Mouse (Mus musculus) spleen, adult 2 months (tissue): Measurements from ENCODE around the gene Vwa8. TPM values are rescaled to one million over a fixed set of nuclear protein-coding genes. Genes with fewer than 3 reads are reported as not detected.

Source experiments
- DNase-seq, 2 experiments: peaks; one replicate each; pipeline versions ENCODE4 v3.0.0 to v3.0.0-alpha.2; 2012 to 2021; ENCODE audit warnings: low spot score in 2 of 2, low read depth in 1 of 2
- H3K27ac ChIP-seq: fragments of 200-500 bp; 2 replicates; pipeline ENCODE4 v1.5.1; 2012; ENCODE audit warnings: low read length, inconsistent platforms; ENCODE audit not compliant: insufficient read depth
- H3K27me3 ChIP-seq: fragments of 200-500 bp; 2 replicates; pipeline ENCODE4 v1.6.1; 2012; ENCODE audit warnings: mild to moderate bottlenecking, moderate library complexity, low read length, inconsistent platforms; ENCODE audit not compliant: control insufficient read depth, insufficient read depth
- H3K36me3 ChIP-seq: fragments of 200-500 bp; 2 replicates; pipeline ENCODE4 v1.6.1; 2012; ENCODE audit warnings: mild to moderate bottlenecking, low read length, inconsistent platforms; ENCODE audit not compliant: control insufficient read depth, insufficient read depth
- H3K4me1 ChIP-seq: fragments of 200-500 bp; 2 replicates; pipeline ENCODE4 v1.6.1; 2011; ENCODE audit warnings: inconsistent platforms; ENCODE audit not compliant: control insufficient read depth, insufficient read depth, insufficient read length
- H3K4me3 ChIP-seq: fragments of 200-500 bp; 2 replicates; pipeline ENCODE4 v1.5.1; 2011; ENCODE audit warnings: mild to moderate bottlenecking, inconsistent platforms; ENCODE audit not compliant: insufficient read depth, insufficient read length; ENCODE audit errors: extremely low read depth
- CTCF ChIP-seq: fragments of 200-500 bp; IDR thresholded peaks from 2 replicates; pipeline ENCODE4 v1.5.1; 2011; ENCODE audit warnings: mild to moderate bottlenecking, inconsistent platforms; ENCODE audit not compliant: insufficient read depth, insufficient read length, insufficient replicate concordance; ENCODE audit errors: extremely low read depth
- POLR2A ChIP-seq: fragments of 200-500 bp; IDR thresholded peaks from 2 replicates; pipeline ENCODE4 v1.6.1; 2011; ENCODE audit warnings: low read depth, low read length, inconsistent platforms
- WGBS: fragments of 180-500 bp; shearing (Covaris S2); methylation state at CpG from one replicate; pipeline ENCODE4 v1.1.7; 2018; 5-methylcytosine and 5-hydroxymethylcytosine counted together
- polyA plus RNA-seq: library from polyadenylated mRNA; depleted of rRNA; stranded (reverse); fragments of >200 nt; gene quantifications from 2 replicates; pipeline ENCODE4 v1.2.3, GENCODE M21; 2012

Gene Vwa8
- polyA plus RNA-seq, 1 experiment = 4.9 TPM

- TF ChIP-seq POLR2A (no peak), CTCF (no peak)
- no peaks in the 10 kb centered on the region for H3K36me3 ChIP-seq
- 88% methylated on average over 4 of the region's 4 CpGs for WGBS
- DNase-seq = no peak
- no peaks in the 10 kb centered on the region for H3K4me1 ChIP-seq
- H3K27me3 ChIP-seq = no peaks in the 10 kb centered on the region
- H3K27ac ChIP-seq = no peak overlapping the region
- H3K4me3 ChIP-seq = no peak overlapping the region
Observed at GRCm38 (mm10) chr14:78824013-78824412, 24.8 kb upstream of the Vwa8 start.

- H3K4me1 ChIP-seq = no peaks in the 10 kb centered on the region
- H3K27me3 ChIP-seq = no peaks in the 10 kb centered on the region
- H3K4me3 ChIP-seq = no peak overlapping the region
- TF ChIP-seq POLR2A (no peak), CTCF (no peak)
- WGBS = 88% methylated on average over 4 of the region's 4 CpGs
- no peak for DNase-seq
- H3K27ac ChIP-seq = no peak overlapping the region
- no peaks in the 10 kb centered on the region for H3K36me3 ChIP-seq
Observed at GRCm38 (mm10) chr14:78824507-78824906, 24.3 kb upstream of the Vwa8 start.

GRCm38 (mm10) chr14:78831158-78831557 is 17.7 kb upstream of the Vwa8 start:
- H3K36me3 ChIP-seq = no peaks in the 10 kb centered on the region
- DNase-seq = no peak
- H3K27me3 ChIP-seq = no peaks in the 10 kb centered on the region
- no peak overlapping the region for H3K4me3 ChIP-seq
- 92% methylated on average over 4 of the region's 4 CpGs for WGBS
- no peak overlapping the region for H3K27ac ChIP-seq
- no peak for TF ChIP-seq CTCF
- no peak for TF ChIP-seq POLR2A
- no peaks in the 10 kb centered on the region for H3K4me1 ChIP-seq

- Histone ChIP-seq H3K36me3 (no peaks in the 10 kb centered on the region), H3K4me3 (no peak overlapping the region), H3K27me3 (no peaks in the 10 kb centered on the region), H3K27ac (no peak overlapping the region), H3K4me1 (peaks cover 3% of the 10 kb centered on the region; the same call in 1 of the 2 replicates)
- WGBS = 80% methylated on average over 1 of the region's 1 CpGs
- no peak for DNase-seq
- TF ChIP-seq POLR2A = no peak
- TF ChIP-seq CTCF = no peak
Observed at GRCm38 (mm10) chr14:78847948-78848347, 904 bp upstream of the Vwa8 start.

GRCm38 (mm10) chr14:78848477-78848876 is 375 bp upstream of the Vwa8 start:
- Histone ChIP-seq H3K4me3 (peak overlapping the region; percentile 99; the same call in 1 of the 2 replicates), H3K27ac (no peak overlapping the region), H3K27me3 (no peaks in the 10 kb centered on the region), H3K36me3 (no peaks in the 10 kb centered on the region), H3K4me1 (peaks cover 3% of the 10 kb centered on the region; the same call in 1 of the 2 replicates)
- TF ChIP-seq POLR2A (no peak), CTCF (no peak)
- no peak for DNase-seq
- whole genome bisulfite sequencing = 8% methylated on average over 3 of the region's 3 CpGs

GRCm38 (mm10) chr14:78849961-78850578 is 1.2 kb downstream of the Vwa8 start:
- DNase-seq = no peak
- peaks cover 3% of the 10 kb centered on the region; the same call in 1 of the 2 replicates for H3K4me1 ChIP-seq
- TF ChIP-seq CTCF (no peak), POLR2A (no peak)
- no peak overlapping the region for H3K27ac ChIP-seq
- WGBS = 47% methylated on average over 5 of the region's 5 CpGs
- no peaks in the 10 kb centered on the region for H3K36me3 ChIP-seq
- H3K4me3 ChIP-seq = no peak overlapping the region
- no peaks in the 10 kb centered on the region for H3K27me3 ChIP-seq

GRCm38 (mm10) chr14:78850666-78851065 is 1.8 kb downstream of the Vwa8 start:
- Histone ChIP-seq H3K36me3 (no peaks in the 10 kb centered on the region), H3K27ac (no peak overlapping the region), H3K4me3 (no peak overlapping the region), H3K4me1 (peaks cover 3% of the 10 kb centered on the region; the same call in 1 of the 2 replicates), H3K27me3 (no peaks in the 10 kb centered on the region)
- no peak for TF ChIP-seq POLR2A
- DNase-seq = no peak
- WGBS = 88% methylated on average over 8 of the region's 8 CpGs
